Mouse (Mus musculus): ENCODE results near the gene Tgif1.

Tgif1 gene

GRCm38 (mm10) chr17:70853436-70853905 is at the start of gene Tgif1:
TSS of gene Tgif1 (minus strand) at chr17:70853546.
- DNase-seq (ENCODE audit: low spot score in 2 of 2): no peak

- DNase-seq (ENCODE audit: low spot score in 2 of 2): no peak
Measured at GRCm38 (mm10) chr17:70900660-70901059, 47.3 kb upstream of the Tgif1 start.

- DNase-seq (ENCODE audit: low spot score in 2 of 2): no peak
Measured at GRCm38 (mm10) chr17:70899642-70900041, 46.3 kb upstream of the Tgif1 start.

GRCm38 (mm10) chr17:70894867-70895266 is 41.5 kb upstream of the Tgif1 start:
- DNase-seq (ENCODE audit: low spot score in 2 of 2): no peak

- DNase-seq (ENCODE audit: low spot score in 2 of 2): no peak
Measured at GRCm38 (mm10) chr17:70893151-70893550, 39.8 kb upstream of the Tgif1 start.

GRCm38 (mm10) chr17:70892288-70893096 is 39.1 kb upstream of the Tgif1 start:
- DNase-seq (ENCODE audit: low spot score in 2 of 2): no peak

GRCm38 (mm10) chr17:70890571-70890970 is 37.2 kb upstream of the Tgif1 start:
- no peak for DNase-seq (ENCODE audit: low spot score in 2 of 2)

GRCm38 (mm10) chr17:70888657-70889056 is 35.3 kb upstream of the Tgif1 start:
- DNase-seq (ENCODE audit: low spot score in 2 of 2): peak; percentile 17 to 55

- DNase-seq (ENCODE audit: low spot score in 2 of 2): no peak
Measured at GRCm38 (mm10) chr17:70887848-70888247, 34.5 kb upstream of the Tgif1 start.

GRCm38 (mm10) chr17:70886641-70887391 is 33.5 kb upstream of the Tgif1 start:
- DNase-seq (ENCODE audit: low spot score in 2 of 2): no peak

- no peak for DNase-seq (ENCODE audit: low spot score in 2 of 2)
Measured at GRCm38 (mm10) chr17:70885868-70886267, 32.5 kb upstream of the Tgif1 start.

- no peak for DNase-seq (ENCODE audit: low spot score in 2 of 2)
Measured at GRCm38 (mm10) chr17:70881934-70882333, 28.6 kb upstream of the Tgif1 start.

- DNase-seq (ENCODE audit: low spot score in 2 of 2): no peak
Measured at GRCm38 (mm10) chr17:70881194-70881593, 27.8 kb upstream of the Tgif1 start.

- DNase-seq (ENCODE audit: low spot score in 2 of 2): no peak
Measured at GRCm38 (mm10) chr17:70878237-70878636, 24.9 kb upstream of the Tgif1 start.

- DNase-seq (ENCODE audit: low spot score in 2 of 2): no peak
Measured at GRCm38 (mm10) chr17:70873778-70874124, 20.4 kb upstream of the Tgif1 start.

- DNase-seq (ENCODE audit: low spot score in 2 of 2): no peak
Measured at GRCm38 (mm10) chr17:70872936-70873777, 19.8 kb upstream of the Tgif1 start.

- DNase-seq (ENCODE audit: low spot score in 2 of 2): no peak
Measured at GRCm38 (mm10) chr17:70872094-70872929, 19.0 kb upstream of the Tgif1 start.

- no peak for DNase-seq (ENCODE audit: low spot score in 2 of 2)
Measured at GRCm38 (mm10) chr17:70871676-70872075, 18.3 kb upstream of the Tgif1 start.

GRCm38 (mm10) chr17:70870581-70870980 is 17.2 kb upstream of the Tgif1 start:
- DNase-seq (ENCODE audit: low spot score in 2 of 2): no peak

- DNase-seq (ENCODE audit: low spot score in 2 of 2): no peak
Measured at GRCm38 (mm10) chr17:70868577-70869229, 15.4 kb upstream of the Tgif1 start.

Measured in urinary bladder, adult 18-20 months (tissue).